Mouse (Mus musculus): ENCODE measurements around the gene Tmem86b.
"Not testable (repeated sequence)": the region's sequence is repeated elsewhere in the genome, so short reads cannot be mapped to it uniquely, and the experiment has no call there.

The Tmem86b gene

GRCm38 (mm10) chr7:4581481-4581880, 49.7 kb downstream of the Tmem86b start:
- not testable (repeated sequence) for DNase-seq (ENCODE audit: extremely low read depth, low read depth, low spot score)
